Mouse (Mus musculus): ENCODE measurements around the gene Sox21.

GRCm38 (mm10) chr14:118282917-118283316 lies 46.1 kb upstream of the Sox21 start:
- TF ChIP-seq CTCF (IDR thresholded peaks at IDR 0.05; ENCODE audit: borderline replicate concordance, extremely low read depth, insufficient read depth, insufficient read length) = no peak
- no peak for TF ChIP-seq POLR2A (IDR thresholded peaks at IDR 0.05; ENCODE audit: borderline replicate concordance, extremely low read depth, insufficient read depth, insufficient read length, poor library complexity, severe bottlenecking)

Measured in brain, embryonic 14.5 days (tissue).